Mouse (Mus musculus) kidney, postnatal 4 days (tissue): ENCODE data around the gene Arnt2.

ENCODE experiments used
- DNase-seq, 2 experiments: peaks; one replicate each; pipeline ENCODE4 v3.0.0; 2021; ENCODE audit warnings: mixed read lengths in 2 of 2

Arnt2 gene

DNA sequence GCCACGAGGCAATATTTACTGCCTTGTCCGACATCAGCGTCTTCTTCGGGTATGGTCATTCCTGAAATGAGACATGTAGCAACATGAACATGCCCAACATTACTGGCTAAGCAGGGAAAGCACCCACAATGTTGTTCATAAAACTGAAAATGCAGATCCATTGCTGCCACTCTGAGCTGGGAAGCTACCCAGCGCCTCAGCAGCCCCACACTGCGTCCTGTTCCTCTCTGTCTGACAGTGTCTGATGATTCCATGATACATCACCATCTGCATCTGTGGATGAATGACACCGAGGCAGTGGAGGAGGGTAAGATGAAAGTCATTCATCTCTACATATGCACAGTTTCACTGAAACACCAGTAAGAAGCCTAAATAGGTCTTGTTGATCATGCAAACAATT lies 124.2 kb downstream of the Arnt2 start:
- no peak for DNase-seq

DNA sequence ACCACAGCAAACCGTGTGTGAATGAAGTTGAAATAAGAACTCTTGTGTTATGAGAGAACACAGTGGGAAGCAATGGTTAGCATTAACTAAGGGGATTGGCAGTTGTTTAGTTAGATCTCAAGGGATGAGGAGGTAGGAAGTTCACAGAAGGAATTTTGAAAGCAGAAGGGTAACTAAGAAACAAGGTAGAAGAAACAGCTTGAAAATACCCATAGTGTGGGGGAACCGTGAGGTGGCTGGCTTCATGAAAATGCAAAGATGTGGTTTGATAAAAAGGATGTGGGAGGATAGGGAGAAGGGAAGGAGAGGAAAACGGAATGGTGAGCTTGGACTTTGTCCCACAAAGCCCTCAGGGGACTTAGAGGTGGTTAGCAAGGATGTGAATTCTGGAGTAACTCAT lies 125.0 kb downstream of the Arnt2 start:
- no peak for DNase-seq

DNA sequence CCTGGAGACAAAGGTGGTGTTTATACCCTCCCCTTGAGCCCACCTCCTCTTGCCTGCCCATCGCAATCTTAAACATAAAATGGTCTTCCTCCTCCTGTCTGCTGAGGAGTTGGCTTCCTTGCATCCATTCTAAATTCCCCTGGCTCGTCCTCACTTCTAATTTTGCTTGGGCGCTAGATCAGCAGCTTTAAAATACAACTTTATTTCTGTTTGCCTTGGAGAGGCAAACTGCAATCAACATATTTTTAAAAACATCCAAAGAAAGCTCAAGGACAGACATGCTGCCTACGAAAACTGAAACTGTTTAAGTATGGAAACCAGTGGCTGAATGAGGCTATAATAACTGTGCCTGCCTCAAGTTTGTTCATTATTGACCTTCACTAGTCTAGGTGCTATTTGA lies 127.7 kb downstream of the Arnt2 start:
- no peak for DNase-seq

DNA sequence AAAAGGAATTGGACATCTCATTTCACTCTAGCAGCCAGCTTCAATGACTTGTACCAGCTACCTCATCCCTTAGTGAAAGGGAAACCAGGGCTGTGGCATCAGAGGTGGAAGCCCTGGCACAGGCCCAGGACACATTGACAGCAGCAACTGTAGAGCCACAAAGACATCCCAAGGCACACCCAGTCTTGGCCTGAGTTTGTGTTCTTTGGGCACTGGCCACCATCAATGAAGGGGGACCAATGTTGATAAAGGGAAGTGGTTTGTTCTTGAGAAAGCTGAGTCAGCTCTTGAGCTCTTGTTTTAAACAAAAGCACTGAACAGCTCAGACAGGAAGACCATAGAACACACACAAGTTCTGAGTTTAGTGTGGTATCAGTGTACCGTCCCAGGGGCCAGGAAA lies 130.7 kb downstream of the Arnt2 start:
- no peak for DNase-seq

DNA sequence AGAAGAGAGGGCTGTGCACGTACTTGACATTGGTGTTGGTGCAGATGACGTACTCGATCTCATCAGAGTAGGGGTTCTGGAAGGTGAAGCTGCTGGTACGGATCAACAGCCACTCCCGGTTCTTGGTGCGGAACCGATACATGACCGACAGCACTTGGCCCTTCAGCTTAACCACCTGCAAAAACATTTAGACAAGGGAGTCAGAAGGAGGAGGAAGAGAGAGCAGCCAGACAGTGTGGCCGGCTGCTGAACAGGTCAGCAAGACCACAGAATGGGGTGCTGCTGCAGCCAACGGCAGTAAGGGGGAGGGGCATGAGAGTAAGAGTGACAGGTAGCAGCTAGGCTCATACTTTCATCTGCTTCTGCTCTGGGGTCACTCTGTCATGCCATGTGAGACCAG lies 134.7 kb downstream of the Arnt2 start:
- DNase-seq: no peak

DNA sequence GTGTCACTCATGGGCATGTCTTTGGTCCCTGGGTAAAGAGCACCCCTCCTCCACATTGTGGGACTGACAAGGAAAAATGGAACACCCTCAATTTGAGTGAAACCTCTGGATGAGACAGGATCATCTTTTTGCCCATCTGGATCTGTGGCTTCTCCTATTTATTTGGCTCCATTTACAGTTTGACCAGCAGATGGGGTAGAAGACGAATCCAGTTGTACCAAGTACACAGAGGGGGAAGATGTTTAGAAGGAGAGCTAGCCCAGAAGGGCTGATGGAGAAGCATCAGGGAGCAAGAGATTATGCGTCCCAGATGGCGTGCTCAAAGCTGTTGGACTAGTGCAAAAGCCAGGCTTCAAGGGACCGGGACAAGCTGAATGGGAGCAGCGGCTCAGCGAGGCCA lies 136.0 kb downstream of the Arnt2 start:
- no peak for DNase-seq

DNA sequence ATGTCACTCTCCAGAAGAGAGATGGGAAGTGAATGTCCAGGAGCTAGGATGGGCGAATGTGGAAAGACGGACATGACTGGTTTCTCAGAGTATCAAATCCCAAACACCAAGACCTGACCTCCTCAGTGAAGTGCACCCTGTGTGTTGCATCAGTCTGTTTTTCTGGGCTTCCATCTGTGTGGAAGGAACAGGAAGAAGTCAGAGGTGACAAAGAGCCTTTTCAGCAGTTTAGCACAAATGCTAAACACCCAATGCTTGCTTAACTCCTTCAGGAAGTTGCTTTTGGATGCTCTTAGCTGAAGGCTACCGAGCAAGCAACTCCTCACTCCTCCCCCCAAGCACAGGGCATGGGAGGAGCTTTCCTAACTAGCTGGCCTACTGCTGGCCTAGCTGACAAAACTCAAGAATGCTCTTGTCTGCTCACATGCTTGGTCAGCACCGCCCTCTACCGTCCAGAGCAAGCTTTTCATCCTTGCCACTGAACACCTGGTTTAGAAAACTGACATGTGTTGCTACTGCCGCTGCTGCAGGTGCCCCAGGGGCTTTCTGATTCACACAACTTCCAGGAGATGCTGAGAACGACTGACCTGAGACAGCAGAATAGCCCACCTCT lies 137.7 kb downstream of the Arnt2 start:
- DNase-seq: peak; percentile 86 to 91

DNA sequence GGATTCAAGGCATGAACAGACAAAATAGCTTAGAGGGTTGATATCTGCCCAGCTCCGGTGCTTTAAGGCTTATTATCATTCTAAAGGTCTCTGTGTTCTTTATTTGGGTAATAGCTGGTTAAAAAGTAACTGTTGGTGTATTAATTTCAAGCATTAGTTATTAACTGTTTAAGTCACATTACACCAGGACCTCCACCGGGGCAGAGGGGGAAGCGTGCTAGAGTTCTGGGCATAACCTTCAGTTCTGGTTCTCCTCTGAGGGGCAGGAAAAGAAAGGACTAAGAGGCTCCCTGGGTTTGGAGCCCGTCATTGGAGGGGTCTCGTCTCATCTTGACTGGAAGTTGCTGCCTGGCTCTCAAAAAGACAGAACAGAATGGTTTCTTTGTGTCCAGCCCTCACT lies 138.5 kb downstream of the Arnt2 start:
- no peak for DNase-seq

DNA sequence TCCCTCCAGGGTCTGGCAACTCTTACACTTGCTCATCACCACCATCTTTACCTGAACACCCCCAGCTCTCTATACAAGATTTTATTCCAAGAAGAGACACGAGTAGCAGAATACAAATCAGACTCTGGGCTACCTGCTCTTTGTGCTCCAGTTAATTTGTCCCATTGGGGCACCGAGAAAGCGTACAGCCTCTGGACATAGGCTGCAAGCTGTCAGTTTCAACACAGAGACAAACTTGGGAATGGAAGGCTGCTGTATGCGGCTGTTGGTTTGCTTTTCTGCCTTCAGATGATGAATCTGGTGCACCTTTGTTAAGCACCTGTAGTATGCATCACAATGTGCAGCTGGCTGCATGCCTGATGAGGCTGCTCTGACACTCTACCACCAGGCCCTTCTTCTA lies 146.5 kb downstream of the Arnt2 start:
- no peak for DNase-seq

DNA sequence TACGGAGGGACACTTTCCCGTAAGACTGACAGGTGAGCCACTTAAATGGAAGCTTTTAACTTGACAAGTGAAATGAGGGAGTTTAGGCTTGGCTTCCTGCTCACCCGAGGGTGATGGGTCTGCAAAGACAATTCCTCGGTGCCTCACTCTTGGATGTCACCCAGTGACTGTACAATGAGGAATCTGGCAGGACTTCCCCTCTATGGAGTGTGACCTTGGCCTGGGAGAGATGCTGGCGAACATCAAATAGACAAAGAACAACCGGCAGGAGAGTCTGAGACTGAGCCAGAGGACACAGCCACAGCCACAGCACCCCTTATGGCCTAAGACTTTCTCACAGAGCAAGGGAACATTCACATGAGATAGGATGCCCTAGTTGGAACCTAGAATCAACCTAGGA lies 148.6 kb downstream of the Arnt2 start:
- no peak for DNase-seq

DNA sequence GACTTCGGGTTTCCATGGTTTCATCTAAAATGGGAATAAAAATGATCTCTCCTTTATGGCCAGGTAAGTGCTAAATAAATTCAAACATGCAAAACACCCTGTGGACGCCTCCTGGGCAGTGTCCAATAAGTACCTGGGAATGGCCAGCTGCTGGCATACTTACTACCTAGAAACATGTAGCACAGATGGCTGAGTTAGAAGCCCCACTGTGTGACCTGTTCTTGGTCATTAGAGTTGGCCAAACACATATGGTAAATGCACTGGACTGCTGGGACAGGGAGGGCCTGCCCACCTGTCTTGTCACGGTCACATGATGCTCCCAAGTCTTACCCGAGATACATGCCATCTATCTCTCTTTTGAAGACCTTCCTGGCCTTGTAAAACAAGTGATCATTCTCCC lies 149.6 kb downstream of the Arnt2 start:
- DNase-seq: no peak

DNA sequence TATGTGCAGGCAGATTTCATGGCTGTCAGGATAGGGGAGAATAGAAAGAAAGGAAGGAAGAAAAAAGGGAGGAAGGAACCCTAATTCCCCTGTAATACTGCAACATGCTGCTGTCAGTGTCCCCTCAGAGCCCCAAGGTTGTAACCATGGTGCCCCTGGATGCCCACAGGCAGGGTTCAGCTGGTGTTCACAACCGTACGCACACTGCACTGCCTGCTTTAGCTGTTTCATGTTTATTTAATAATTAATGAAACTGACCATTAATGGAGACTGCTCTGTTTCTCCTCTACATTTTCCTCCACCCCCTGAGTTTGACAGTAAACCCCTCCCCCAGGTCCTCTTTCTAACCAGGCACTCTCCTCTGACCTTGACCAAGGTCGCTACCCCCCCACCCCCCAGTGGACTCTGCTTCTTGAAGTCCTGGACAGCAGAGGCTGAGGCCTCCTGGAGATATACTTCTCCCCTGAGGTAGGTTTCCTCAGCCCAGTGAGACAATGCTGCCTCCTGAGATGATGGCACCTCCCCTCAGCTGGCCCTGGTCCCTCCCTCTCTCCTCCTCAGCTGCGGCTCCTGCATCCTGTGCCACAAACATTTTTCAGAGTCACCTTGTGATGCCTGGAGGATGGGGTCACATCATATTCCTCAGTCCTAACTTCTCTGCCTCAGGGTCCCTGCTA lies 150.5 kb downstream of the Arnt2 start:
- DNase-seq: peak; percentile 42 to 54

DNA sequence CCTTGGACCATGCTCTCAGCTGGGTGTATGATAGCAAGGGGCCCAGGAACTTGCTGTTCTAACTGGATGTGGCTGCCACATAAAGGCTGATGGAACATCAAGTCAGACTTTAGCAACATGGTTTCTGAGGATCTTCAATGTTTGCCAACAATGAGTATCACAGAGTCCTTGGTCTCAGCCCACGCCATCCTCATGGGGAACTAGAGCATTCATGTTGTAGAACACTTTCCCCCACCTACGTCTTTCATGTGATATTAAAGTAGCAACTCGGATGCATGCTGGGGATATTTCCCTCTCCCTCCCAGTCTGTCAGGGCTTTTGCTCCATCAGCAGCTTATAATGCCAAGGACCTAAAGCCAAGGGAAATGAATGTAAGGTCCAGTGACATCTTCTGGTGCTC lies 153.3 kb downstream of the Arnt2 start:
- DNase-seq: no peak

DNA sequence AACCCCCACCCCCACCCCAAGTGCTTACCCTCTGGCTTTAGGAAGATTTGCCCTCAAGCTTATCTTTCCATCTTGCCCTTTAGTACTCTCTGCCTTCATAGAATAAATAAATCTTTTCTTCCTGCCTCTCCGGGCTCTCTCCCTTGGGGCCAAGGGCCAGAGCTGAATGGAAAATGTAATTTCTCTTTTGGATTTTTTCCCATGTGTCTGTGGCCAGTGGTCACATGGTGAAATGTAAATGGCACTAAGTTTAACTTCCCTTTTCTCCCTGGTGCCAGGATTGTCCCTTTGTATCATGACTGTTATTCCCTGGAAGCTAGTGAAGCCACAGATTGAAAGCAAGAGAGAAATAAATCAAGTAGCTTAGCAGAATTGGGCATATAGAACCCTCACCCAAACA lies 153.7 kb downstream of the Arnt2 start:
- no peak for DNase-seq

DNA sequence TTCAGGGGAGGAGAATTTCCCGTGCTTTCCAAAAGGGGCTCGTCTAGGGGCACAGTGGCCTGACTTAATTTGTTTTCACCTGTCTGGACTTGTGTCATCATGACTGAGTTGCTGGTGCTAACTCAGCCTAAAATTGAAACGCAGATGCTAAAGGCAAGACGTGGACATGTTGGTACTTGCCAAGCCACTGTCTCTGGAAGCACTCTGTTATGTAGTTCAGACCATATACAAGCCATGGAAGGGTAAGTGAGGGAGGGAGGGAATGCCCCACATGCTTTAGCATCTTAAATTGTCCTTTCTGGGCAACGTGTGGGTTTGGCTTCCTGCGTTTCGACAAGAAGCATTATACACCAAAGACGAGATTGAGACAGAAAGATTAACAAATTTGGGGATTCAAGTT lies 155.1 kb downstream of the Arnt2 start:
- DNase-seq: no peak

DNA sequence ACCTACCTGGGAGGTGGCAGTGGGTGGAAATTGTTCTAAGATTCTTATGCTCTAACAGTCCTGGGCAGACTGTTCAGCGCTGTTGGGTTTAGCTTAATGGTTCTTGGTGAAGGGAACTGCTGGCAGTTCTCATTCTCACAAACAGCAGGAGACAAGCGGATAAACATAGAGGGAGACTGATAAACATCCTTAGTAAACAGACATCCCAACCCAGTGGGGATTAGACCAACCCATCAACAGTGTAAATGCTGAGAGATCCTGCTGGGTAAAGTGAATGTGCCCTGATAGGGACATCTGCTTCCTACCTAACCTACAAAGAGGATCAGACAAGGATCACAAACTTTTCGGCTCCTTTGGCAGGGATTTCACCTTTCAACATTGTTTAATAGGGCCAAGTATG lies 155.7 kb downstream of the Arnt2 start:
- DNase-seq: no peak

DNA sequence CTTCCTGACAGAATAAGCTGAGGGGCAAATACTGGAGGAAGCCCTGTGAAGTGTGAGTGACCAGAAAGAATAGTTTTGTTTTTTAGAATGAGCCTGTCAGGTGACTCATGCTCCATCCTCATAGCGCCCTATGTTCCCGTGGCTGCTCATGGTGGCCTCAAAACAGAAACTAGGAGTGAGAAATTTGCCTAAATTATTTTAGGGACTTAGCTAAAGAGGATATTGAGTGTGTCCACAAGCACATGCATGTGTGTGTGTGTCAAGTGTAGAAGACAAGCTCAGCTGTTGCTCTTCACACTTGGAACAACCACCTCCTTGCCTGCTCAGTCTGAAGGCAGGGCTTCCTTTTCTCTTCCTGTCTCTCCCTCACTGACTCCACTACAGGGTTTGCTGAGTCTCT lies 158.3 kb downstream of the Arnt2 start:
- no peak for DNase-seq

DNA sequence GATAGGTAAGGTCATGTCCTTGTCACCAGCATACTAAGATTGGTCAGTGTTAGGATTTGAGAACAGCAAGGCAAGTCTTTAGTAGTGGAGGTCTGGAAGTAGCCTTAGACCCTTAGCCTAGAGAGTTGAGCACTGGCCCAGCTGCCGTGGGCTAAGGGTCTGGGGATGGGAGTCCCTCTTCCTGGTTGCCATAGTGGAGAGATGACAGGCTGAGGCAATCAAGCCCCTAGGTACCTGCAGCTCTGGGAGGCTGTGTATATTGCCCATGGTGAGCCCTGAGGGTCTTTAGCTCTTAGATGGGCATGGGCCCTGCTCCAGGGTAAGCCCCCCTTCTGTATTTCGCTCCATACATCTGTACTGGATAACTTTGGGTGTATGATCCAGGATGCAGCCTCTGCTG lies 159.2 kb downstream of the Arnt2 start:
- DNase-seq: no peak

DNA sequence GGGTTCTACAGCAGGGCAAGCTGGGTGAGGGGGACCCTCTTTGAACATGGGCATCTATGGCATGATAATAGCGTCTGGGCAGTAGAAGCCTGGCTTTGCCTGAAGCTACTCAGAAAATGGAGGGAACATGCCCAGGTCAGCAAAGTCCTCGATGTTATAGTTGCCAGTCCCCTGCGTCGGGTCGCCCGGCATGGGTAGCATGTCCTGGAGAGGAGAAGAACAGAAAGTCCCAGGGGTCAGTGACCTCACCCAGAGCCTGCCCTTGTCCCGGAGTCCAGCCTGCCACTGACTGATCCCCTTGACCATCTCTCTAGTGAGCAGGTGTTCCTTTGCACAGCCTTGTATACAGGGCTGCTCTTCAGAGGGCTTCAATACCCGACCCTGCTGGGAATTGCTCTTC lies 160.0 kb downstream of the Arnt2 start:
- no peak for DNase-seq

DNA sequence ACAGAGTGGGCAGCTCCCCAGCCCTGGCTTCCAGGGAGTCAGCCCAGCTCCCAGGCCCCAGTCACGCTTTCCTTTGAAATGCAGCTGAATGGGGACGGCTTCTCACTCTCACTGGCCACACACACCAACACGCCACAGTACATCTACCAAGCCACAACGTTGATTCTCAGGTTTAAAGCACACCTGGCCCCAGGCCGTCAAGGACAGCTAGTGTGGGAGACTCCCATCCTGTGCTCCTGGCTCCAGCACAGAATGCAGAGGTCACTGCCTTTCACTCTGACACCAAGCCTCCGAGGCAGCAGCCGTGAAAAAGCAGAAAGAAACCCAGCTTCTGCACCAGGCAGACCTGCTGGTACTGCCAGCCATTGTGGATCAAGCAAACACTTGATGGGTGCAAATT lies 160.6 kb downstream of the Arnt2 start:
- DNase-seq: peak in 1 of 2 experiments; percentile 49

DNA sequence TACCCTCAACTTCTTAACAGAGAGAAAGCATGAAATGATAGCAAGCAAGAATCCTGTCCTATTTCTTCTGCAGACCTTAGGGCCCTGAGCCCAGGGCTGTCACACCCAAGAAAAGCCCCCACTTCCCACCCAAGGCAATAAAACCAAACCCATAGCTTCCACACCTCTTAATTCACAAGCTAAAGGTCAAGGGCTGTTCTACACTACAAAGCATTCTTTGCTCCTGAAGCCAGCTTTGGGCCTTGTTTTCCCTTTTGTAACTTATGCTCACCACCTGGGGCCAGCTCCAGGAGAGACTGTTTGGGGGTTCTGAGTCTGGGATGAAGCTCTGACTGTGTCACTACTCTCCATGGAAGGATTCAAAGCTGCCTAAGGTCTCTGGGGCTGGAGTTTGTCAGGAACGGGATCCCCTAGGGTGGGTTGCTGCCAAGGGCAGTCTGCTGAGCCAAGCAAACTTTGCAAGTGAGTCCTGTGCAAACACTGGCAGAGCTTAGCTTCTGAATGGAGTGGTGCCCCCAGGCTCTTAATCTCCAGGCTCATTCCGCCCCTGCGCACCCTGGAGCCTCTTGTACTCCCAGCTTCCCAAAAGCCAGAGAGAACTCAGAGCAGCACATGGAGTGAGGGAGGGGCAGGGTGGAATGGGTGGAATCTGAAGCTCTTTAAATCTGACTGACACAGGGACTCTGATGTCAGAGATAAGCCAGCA lies 161.9 kb downstream of the Arnt2 start:
- no peak for DNase-seq

DNA sequence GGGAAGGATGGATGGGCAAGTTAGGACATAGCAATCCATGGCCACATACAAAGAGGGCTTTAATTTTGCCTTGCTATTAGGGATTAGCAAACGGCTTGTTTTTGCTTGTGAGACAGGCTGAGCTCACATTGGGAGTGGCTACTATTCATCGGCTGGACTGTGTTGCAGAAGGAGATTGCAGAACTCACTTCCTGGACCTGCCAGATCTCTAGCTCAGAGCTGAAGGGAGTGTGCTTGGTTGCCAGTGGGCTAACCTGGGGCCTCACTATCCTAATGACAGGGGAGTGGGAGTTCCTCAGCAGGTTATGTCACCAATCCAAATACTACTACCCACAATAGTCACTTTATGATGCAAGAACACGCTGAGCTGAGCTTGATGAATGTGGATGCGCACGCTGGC lies 163.1 kb downstream of the Arnt2 start:
- DNase-seq: no peak

DNA sequence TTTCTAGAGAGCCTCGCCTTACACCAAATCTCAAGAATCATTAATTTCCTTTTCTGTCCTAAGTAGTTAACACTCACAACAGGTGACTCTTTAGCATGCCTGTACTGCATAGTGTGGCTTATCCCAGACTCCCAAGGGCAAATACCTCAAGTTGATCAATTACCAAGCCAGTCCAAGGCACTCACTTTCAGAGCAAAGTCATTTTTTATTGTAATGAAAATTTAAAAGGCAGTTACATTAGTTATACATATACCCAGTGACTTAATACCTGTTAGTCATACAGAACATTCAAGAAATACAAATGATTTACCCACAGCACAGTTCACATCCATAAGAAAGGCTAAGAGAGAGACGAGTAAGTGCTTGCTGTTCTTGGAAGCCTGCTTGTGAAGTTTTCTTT lies 163.9 kb downstream of the Arnt2 start:
- DNase-seq: no peak

DNA sequence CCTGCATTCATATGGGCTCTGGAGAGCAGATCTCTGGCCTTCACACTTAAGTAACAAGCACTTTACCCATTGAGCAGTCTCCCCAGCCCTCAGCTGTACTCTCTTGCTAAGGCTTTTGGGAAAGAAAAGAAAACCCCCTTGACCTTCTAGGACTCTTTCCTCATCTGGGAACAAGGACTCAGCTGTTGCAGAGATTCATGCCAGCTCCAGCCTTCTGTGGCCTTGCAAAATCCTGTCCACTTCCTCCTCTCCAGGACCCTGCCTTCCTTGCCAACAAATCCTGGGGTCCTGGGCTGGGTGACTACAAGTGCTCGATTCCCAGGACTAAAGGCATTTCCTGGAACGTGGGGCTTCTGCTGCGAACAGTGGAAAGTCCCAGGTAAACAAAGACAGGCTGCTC lies 169.6 kb downstream of the Arnt2 start:
- DNase-seq: no peak

DNA sequence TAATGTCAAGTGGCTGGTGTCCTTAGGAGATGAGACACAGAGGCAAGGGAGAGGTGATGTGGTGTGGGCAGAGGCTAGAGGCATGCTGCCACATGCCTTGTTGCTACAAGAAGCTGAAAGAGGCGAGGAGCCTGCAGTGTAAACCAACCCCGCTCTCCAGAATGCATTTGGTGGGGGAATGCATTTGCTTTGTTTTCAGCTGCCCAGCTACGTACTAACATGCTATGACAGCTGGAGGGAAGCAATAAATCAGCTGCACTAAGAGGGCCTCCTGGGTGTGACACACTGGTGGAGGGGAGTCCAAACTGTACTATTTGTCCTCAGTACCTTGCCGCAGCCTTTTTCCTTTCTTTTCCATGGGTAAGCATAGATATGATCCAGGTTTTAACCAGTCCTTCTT lies 172.3 kb downstream of the Arnt2 start:
- DNase-seq: no peak
